24 mouse cellular contexts compared by ENCODE assay signal in genomic region chr16:95441179-95441578, GRCm38 (mm10).
DNase-seq lines count a peak whose midpoint lies in the region; ATAC-seq and TF ChIP-seq lines count a peak whose summit lies in the region.
"Had no signal": no experiment of that assay in that cellular context is flagged by ENCODE, and none has a peak within 500 bp of the region (broad histone marks: within the 10 kb centered on the region; RNA-seq: fewer than 3 reads in every experiment).

No protein-coding gene starts in this region.

- H3K9ac ChIP-seq in lung, embryonic 15.5 days = no peak overlapping the region
- no peak overlapping the region for H3K9ac ChIP-seq in kidney, embryonic 15.5 days
- H3K9ac ChIP-seq: embryonic facial prominence, embryonic 15.5 days; hindbrain, embryonic 14.5 days; midbrain, embryonic 12.5 days; neural tube, embryonic 13.5 days had no signal

- no peak overlapping the region for H3K4me3 ChIP-seq in gastrocnemius, adult 2 months
- no peak overlapping the region for H3K4me3 ChIP-seq in lung, embryonic 15.5 days
- H3K4me3 ChIP-seq in brown adipose tissue, adult 24 weeks (ENCODE audit: insufficient read depth, low read depth, low read length) = no peak overlapping the region
- H3K4me3 ChIP-seq in kidney, embryonic 15.5 days (replicated peaks) = no peak overlapping the region
- H3K4me3 ChIP-seq: embryonic facial prominence, embryonic 15.5 days; forebrain, embryonic 10.5 days; layer of hippocampus, adult 2 months; midbrain, embryonic 12.5 days; neural tube, embryonic 13.5 days had no signal

- H3K27ac ChIP-seq in gastrocnemius, adult 2 months = peak overlapping the region; percentile 86
- peak overlapping the region; percentile 4; the same call in 1 of the 2 replicates for H3K27ac ChIP-seq in lung, embryonic 15.5 days
- peak overlapping the region; percentile 86 for H3K27ac ChIP-seq in brown adipose tissue, adult 24 weeks (replicated peaks; ENCODE audit: low read depth, low read length)
- H3K27ac ChIP-seq in kidney, embryonic 15.5 days = no peak overlapping the region
- H3K27ac ChIP-seq: embryonic facial prominence, embryonic 15.5 days; forebrain, embryonic 10.5 days; hindbrain, embryonic 14.5 days; midbrain, embryonic 12.5 days; neural tube, embryonic 13.5 days had no signal

- ATAC-seq in lung, embryonic 15.5 days (ENCODE audit: borderline replicate concordance, extremely low read depth, low FRiP score, low TSS enrichment) = no peak
- peak; percentile 69 for ATAC-seq in megakaryocyte-erythroid progenitor cell, adult 5-6 weeks (replicated peaks; ENCODE audit: low FRiP score, low TSS enrichment, poor library complexity, severe bottlenecking)
- ATAC-seq in kidney, embryonic 15.5 days (replicated peaks; ENCODE audit: low FRiP score) = no peak
- ATAC-seq: activated CD4-positive, CD25-positive, alpha-beta regulatory T cell, adult 4 months; Patski had no signal

- no peaks in the 10 kb centered on the region for H3K27me3 ChIP-seq in lung, embryonic 15.5 days
- no peaks in the 10 kb centered on the region for H3K27me3 ChIP-seq in kidney, embryonic 15.5 days
- H3K27me3 ChIP-seq: embryonic facial prominence, embryonic 15.5 days; midbrain, embryonic 12.5 days; neural tube, embryonic 13.5 days; Patski had no signal

- H3K36me3 ChIP-seq in lung, embryonic 15.5 days = no peaks in the 10 kb centered on the region
- H3K36me3 ChIP-seq in kidney, embryonic 15.5 days = no peaks in the 10 kb centered on the region
- H3K36me3 ChIP-seq: embryonic facial prominence, embryonic 15.5 days; forebrain, embryonic 10.5 days; midbrain, embryonic 12.5 days; neural tube, embryonic 13.5 days had no signal

- H3K9me3 ChIP-seq in lung, embryonic 15.5 days = no peaks in the 10 kb centered on the region
- no peaks in the 10 kb centered on the region for H3K9me3 ChIP-seq in kidney, embryonic 15.5 days (replicated peaks)
- H3K9me3 ChIP-seq: embryonic facial prominence, embryonic 15.5 days; forebrain, embryonic 10.5 days; midbrain, embryonic 12.5 days; neural tube, embryonic 13.5 days had no signal

- intact Hi-C loops in gastrocnemius, adult 2 months (cut with DNase I) = no loop called here
- intact Hi-C loops in gastrocnemius, postnatal 14 days (cut with DNase I; ENCODE audit: low total_unique reads) = no loop called here

- no peak for DNase-seq in gastrocnemius, adult 2 months
- DNase-seq in gastrocnemius, postnatal 14 days = no peak
- no peak for DNase-seq in lung, postnatal 10 days
- DNase-seq in kidney, adult 8-10 months = no peak
- DNase-seq: adrenal gland, postnatal 10 days; cerebellum, adult 11 months; kidney, adult 11 months; kidney, postnatal 10 days; left cerebral cortex, postnatal 4 days; liver; spleen, adult 18-20 months; thymus, adult 18-20 months had no signal

- 40% methylated on average over 7 of the region's 7 CpGs for WGBS in lung, embryonic 15.5 days
- WGBS in kidney, embryonic 15.5 days = 51% methylated on average over 7 of the region's 7 CpGs

- H3K4me2 ChIP-seq in lung, embryonic 15.5 days = no peak overlapping the region
- no peak overlapping the region for H3K4me2 ChIP-seq in kidney, embryonic 15.5 days
- H3K4me2 ChIP-seq: embryonic facial prominence, embryonic 15.5 days; hindbrain, embryonic 14.5 days; midbrain, embryonic 12.5 days; neural tube, embryonic 13.5 days had no signal

- no peak for TF ChIP-seq CTCF in gastrocnemius, adult 2 months (IDR thresholded peaks at IDR 0.05)

- peaks cover 28% of the 10 kb centered on the region for H3K4me1 ChIP-seq in lung, embryonic 15.5 days
- H3K4me1 ChIP-seq in brown adipose tissue, adult 24 weeks (ENCODE audit: control insufficient read depth, insufficient read depth, insufficient read length, low read length) = peaks cover 45% of the 10 kb centered on the region
- H3K4me1 ChIP-seq in kidney, embryonic 15.5 days = peaks cover 29% of the 10 kb centered on the region
- H3K4me1 ChIP-seq: midbrain, embryonic 12.5 days; neural tube, embryonic 13.5 days had no signal
